Mouse (Mus musculus) myocyte (in vitro differentiated cells): ENCODE measurements around the gene Herpud2. TPM values are rescaled to one million over a fixed set of nuclear protein-coding genes. Genes with fewer than 3 reads are reported as not detected.

Source experiments
- H3K27me3 ChIP-seq: one replicate; pipeline ENCODE4 v1.6.1; 2011; ENCODE audit not compliant: control insufficient read depth, insufficient read depth, insufficient read length
- H3K36me3 ChIP-seq: one replicate; pipeline ENCODE4 v1.6.1; 2011; ENCODE audit not compliant: control insufficient read depth, insufficient read depth
- H3K4me2 ChIP-seq: one replicate; pipeline ENCODE4 v1.6.1; 2011; ENCODE audit warnings: low read depth, control low read depth
- H3K4me3 ChIP-seq: one replicate; pipeline ENCODE4 v1.5.1; 2011; ENCODE audit warnings: mild to moderate bottlenecking, control low read depth, moderate library complexity
- H3K79me2 ChIP-seq: one replicate; pipeline ENCODE4 v1.6.1; 2011; ENCODE audit not compliant: control insufficient read depth, insufficient read depth
- H3ac ChIP-seq: one replicate; pipeline ENCODE4 v1.6.1; 2011; ENCODE audit not compliant: control insufficient read depth, insufficient read length
- CEBPB ChIP-seq: IDR thresholded peaks from 2 replicates; pipeline ENCODE4 v1.6.1; 2011; ENCODE audit warnings: mild to moderate bottlenecking, moderate library complexity; ENCODE audit not compliant: poor library complexity, insufficient read depth, severe bottlenecking
- E2F4 ChIP-seq: IDR thresholded peaks from one replicate; pipeline ENCODE4 v1.6.1; 2011; ENCODE audit warnings: mild to moderate bottlenecking, control low read depth, moderate library complexity; ENCODE audit not compliant: insufficient read depth
- MAX ChIP-seq: IDR thresholded peaks from one replicate; pipeline ENCODE4 v1.6.1; 2011; ENCODE audit warnings: low read depth, mild to moderate bottlenecking, control low read depth
- MYOD1 ChIP-seq, 3 experiments: IDR thresholded peaks; one replicate each; pipeline ENCODE4 v1.6.1; 2011; ENCODE audit warnings: control low read depth in 2 of 3, low read depth in 2 of 3, mild to moderate bottlenecking in 2 of 3, moderate library complexity in 1 of 3; ENCODE audit not compliant: insufficient read length in 2 of 3, control insufficient read depth in 1 of 3
- MYOG ChIP-seq, 3 experiments: IDR thresholded peaks; one replicate each; pipeline ENCODE4 v1.6.1; 2011; ENCODE audit warnings: control low read depth in 2 of 3, low read depth in 2 of 3, mild to moderate bottlenecking in 2 of 3; ENCODE audit not compliant: insufficient read length in 2 of 3, control insufficient read depth in 1 of 3, insufficient read depth in 1 of 3
- POLR2A ChIP-seq: IDR thresholded peaks from one replicate; pipeline ENCODE4 v1.6.1; 2011; ENCODE audit warnings: low read depth, mild to moderate bottlenecking, control low read depth, moderate library complexity; ENCODE audit not compliant: insufficient read length
- POLR2AphosphoS2 ChIP-seq: IDR thresholded peaks from one replicate; pipeline ENCODE4 v1.6.1; 2011; ENCODE audit warnings: low read depth, control low read depth; ENCODE audit not compliant: insufficient read length
- REST ChIP-seq: IDR thresholded peaks from one replicate; pipeline ENCODE4 v1.6.1; 2011; ENCODE audit warnings: mild to moderate bottlenecking, control low read depth, moderate library complexity; ENCODE audit not compliant: insufficient read depth, insufficient read length
- SRF ChIP-seq: IDR thresholded peaks from one replicate; pipeline ENCODE4 v1.6.1; 2011; ENCODE audit warnings: low read depth; ENCODE audit not compliant: control insufficient read depth, insufficient read length
- TCF12 ChIP-seq: IDR thresholded peaks from one replicate; pipeline ENCODE4 v1.6.1; 2011; ENCODE audit warnings: mild to moderate bottlenecking, control low read depth; ENCODE audit not compliant: poor library complexity, insufficient read depth, severe bottlenecking
- TCF3 ChIP-seq: IDR thresholded peaks from one replicate; pipeline ENCODE4 v1.6.1; 2011; ENCODE audit warnings: low read depth, control low read depth; ENCODE audit not compliant: insufficient read length
- USF1 ChIP-seq: IDR thresholded peaks from one replicate; pipeline ENCODE4 v1.6.1; 2011; ENCODE audit warnings: low read depth, mild to moderate bottlenecking, control low read depth, moderate library complexity
- polyA plus RNA-seq: library from polyadenylated mRNA; unstranded; fragments of >200 nt; fragmentation: generic; extraction: Trizol; gene quantifications from one replicate; pipeline ENCODE4 v1.2.1, GENCODE M21; 2012; ENCODE audit warnings: missing spikeins

Herpud2 gene
- polyA plus RNA-seq, 1 experiment: 18.8 TPM

DNA sequence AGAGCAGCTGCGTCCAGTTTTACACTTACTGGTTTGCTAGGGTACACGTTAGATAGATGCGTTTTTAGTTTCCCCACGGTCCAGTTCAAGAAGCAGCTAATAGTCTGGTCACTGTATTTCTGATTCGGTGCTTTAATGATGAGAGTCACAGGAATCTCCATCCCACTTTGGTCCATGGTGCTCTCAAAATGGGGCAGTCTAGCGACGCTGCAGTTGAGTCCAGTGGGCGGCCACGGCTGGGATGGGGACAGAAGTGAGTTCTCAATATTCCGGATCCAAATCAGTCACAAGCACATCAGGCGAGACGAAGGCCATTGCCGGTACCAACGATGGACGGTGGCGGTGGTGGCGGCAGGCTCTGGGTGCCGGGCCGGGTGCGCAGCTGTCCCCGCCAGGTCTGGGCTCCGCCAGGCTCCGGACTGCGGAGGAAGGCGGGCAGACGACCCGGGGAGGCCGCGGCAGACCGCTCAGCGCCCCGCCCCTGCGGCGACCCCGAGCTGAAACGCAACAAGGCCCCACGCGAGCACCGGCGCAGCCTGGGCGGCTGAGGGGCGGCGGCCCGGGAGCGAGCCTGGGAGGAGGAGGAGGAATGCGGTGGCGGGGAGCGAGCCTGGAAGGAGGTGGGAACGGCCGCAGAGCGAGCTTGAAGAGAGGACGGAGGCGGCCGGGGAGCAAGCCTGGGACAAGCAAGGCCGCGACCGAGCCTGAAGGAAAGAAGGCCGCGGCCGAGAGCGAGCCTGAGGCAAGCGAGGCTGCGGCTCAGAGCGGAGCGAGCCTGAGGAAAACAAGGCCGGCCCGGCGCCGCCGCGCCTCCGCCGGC is 619 bp downstream of the Herpud2 start:
- Histone ChIP-seq H3ac (peak overlapping the region; percentile 68), H3K79me2 (peaks cover 48% of the 10 kb centered on the region), H3K36me3 (no peaks in the 10 kb centered on the region), H3K4me2 (peak overlapping the region; percentile 87), H3K4me3 (peak overlapping the region; percentile 77), H3K27me3 (no peaks in the 10 kb centered on the region)
- peak in 2 of 3 experiments; percentile 1 to 43 for TF ChIP-seq MYOG (IDR thresholded peaks at IDR 0.05; ENCODE audit: control insufficient read depth in 1 of 3, insufficient read depth in 1 of 3, insufficient read length in 2 of 3, low read depth in 2 of 3)
- TF ChIP-seq POLR2A: peak; percentile 46
- TF ChIP-seq POLR2AphosphoS2: no peak
- peak in 1 of 3 experiments; percentile 19 for TF ChIP-seq MYOD1 (IDR thresholded peaks at IDR 0.05; ENCODE audit: control insufficient read depth in 1 of 3, insufficient read length in 2 of 3, low read depth in 2 of 3)
- TF ChIP-seq TCF3: no peak
- no peak for TF ChIP-seq E2F4

DNA sequence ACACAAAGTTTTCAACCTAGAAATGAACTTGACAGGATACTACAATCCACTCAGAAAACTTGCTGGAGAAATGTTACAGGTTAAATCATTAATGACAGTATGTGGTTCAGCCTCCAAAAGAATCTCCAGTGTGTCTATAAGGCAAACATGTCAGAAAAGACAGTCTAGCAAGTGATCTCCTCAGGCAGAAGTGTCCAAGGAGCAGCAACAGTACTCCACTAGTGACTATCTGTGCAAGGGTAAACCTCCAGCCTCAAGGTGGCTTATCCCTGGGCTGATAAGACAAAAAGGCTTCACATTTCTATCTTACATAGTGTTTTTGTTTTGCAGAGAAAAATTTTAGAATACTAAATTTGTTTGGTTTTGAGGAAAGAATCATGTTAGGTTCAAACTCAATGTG is 2.9 kb downstream of the Herpud2 start:
- TF ChIP-seq SRF (no peak), TCF12 (no peak), E2F4 (no peak), POLR2AphosphoS2 (no peak), USF1 (no peak), POLR2A (no peak)
- H3ac ChIP-seq: no peak overlapping the region
- H3K4me2 ChIP-seq: peak overlapping the region; percentile 87
- H3K4me3 ChIP-seq: no peak overlapping the region
- H3K36me3 ChIP-seq: no peaks in the 10 kb centered on the region
- no peaks in the 10 kb centered on the region for H3K27me3 ChIP-seq
- H3K79me2 ChIP-seq: peaks cover 70% of the 10 kb centered on the region

DNA sequence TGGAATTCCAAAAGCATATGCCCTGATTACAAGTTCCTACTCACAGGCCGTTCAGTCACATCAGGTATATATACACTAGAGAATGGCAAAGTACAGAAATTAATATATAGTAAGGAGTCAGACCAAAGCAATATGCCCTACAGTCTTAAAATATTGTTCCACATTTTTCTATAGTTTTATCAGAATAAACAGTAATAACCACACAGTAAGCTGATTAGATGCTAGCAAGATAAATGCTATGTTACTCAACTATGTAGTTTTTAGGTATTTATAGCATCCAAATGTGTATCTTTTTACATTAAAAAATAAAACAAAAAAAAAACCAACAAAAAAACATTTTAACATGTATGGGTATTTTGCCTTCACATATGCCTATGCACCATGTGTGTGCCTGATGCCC is 5.7 kb downstream of the Herpud2 start:
- TF ChIP-seq REST (no peak), USF1 (no peak), MYOD1 (IDR thresholded peaks at IDR 0.05; ENCODE audit: control insufficient read depth in 1 of 3, insufficient read length in 2 of 3, low read depth in 2 of 3) (no peak), SRF (no peak), TCF12 (no peak), E2F4 (no peak), POLR2AphosphoS2 (no peak), CEBPB (no peak), TCF3 (no peak), MYOG (IDR thresholded peaks at IDR 0.05; ENCODE audit: control insufficient read depth in 1 of 3, insufficient read depth in 1 of 3, insufficient read length in 2 of 3, low read depth in 2 of 3) (no peak)
- no peak overlapping the region for H3ac ChIP-seq
- peak overlapping the region; percentile 60 for H3K4me2 ChIP-seq
- H3K79me2 ChIP-seq: peaks cover 97% of the 10 kb centered on the region
- no peak overlapping the region for H3K4me3 ChIP-seq
- H3K36me3 ChIP-seq: no peaks in the 10 kb centered on the region
- no peaks in the 10 kb centered on the region for H3K27me3 ChIP-seq

DNA sequence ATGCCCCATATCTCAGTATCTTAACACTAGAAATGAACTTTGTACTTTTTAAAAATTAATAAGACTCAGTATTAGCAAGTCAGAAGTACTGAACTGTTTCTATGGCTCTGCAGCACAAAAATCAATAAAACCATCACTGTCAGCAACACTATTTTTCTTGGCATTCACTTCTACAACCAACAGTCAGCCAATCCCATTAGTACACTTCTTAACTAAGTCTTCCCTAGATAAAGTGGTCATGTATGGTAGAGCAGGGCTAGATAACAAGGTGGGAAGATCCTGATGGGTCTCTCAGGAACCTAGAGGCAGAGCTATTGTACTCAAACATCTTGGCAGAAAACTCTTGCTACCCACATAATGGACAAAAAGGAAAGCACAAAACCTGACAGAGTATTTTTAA is 7.7 kb downstream of the Herpud2 start:
- Histone ChIP-seq H3K36me3 (no peaks in the 10 kb centered on the region), H3K27me3 (no peaks in the 10 kb centered on the region), H3ac (no peak overlapping the region), H3K4me3 (no peak overlapping the region), H3K4me2 (no peak overlapping the region), H3K79me2 (peaks cover 86% of the 10 kb centered on the region)
- TF ChIP-seq MAX (no peak), CEBPB (no peak), SRF (no peak), TCF3 (no peak), POLR2AphosphoS2 (no peak), MYOD1 (IDR thresholded peaks at IDR 0.05; ENCODE audit: control insufficient read depth in 1 of 3, insufficient read length in 2 of 3, low read depth in 2 of 3) (no peak), POLR2A (no peak), REST (no peak), TCF12 (no peak), USF1 (no peak), MYOG (IDR thresholded peaks at IDR 0.05; ENCODE audit: control insufficient read depth in 1 of 3, insufficient read depth in 1 of 3, insufficient read length in 2 of 3, low read depth in 2 of 3) (no peak), E2F4 (no peak)

DNA sequence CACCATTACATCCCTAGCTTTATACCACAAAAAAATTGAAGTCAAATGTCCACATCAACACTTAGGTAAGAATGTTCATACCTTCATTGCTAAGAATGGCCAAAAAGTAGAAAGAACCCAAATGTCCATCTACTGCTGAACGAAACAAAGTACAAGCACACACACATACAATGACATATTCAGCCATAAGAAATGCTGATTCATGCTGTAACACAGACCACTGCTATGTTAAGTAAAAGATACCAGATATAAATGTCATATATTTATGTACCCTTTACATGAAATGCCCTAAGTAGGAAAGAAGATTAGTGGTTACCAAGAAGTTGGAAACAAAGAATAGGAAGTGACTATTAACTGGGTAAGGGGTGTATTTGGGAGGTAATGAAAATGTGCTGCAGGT is 8.6 kb downstream of the Herpud2 start:
- no peak overlapping the region for H3ac ChIP-seq
- H3K27me3 ChIP-seq: no peaks in the 10 kb centered on the region
- no peak overlapping the region for H3K4me2 ChIP-seq
- H3K36me3 ChIP-seq: no peaks in the 10 kb centered on the region
- peaks cover 86% of the 10 kb centered on the region for H3K79me2 ChIP-seq
- no peak overlapping the region for H3K4me3 ChIP-seq
- TF ChIP-seq REST (no peak), POLR2A (no peak), TCF12 (no peak), MAX (no peak), USF1 (no peak), POLR2AphosphoS2 (no peak), MYOD1 (IDR thresholded peaks at IDR 0.05; ENCODE audit: control insufficient read depth in 1 of 3, insufficient read length in 2 of 3, low read depth in 2 of 3) (no peak)
